Mouse (Mus musculus): ENCODE measurements around the gene Prrg2.
"Not testable (repeated sequence)": the region's sequence is repeated elsewhere in the genome, so short reads cannot be mapped to it uniquely, and the experiment has no call there.

Gene Prrg2

DNA sequence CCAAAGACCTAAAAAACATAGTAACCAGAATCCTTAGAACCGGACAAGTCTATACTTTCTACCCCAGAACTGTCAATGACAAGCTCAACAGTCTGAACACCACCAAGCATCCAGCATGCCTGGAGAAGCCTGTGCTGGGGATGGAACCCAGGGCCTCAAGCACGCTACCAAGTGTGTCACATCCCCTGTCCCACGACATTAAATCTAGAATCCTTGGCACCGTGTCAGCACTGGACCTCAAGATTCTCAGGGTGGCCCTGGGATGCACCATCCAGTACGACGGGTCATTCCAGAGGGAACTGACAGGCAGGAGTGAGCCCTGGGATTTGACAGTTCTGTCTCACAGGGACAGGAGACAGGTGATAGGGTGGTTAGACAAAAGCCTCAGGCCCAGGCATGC lies 32.5 kb downstream of the Prrg2 start:
- DNase-seq, result no peak

DNA sequence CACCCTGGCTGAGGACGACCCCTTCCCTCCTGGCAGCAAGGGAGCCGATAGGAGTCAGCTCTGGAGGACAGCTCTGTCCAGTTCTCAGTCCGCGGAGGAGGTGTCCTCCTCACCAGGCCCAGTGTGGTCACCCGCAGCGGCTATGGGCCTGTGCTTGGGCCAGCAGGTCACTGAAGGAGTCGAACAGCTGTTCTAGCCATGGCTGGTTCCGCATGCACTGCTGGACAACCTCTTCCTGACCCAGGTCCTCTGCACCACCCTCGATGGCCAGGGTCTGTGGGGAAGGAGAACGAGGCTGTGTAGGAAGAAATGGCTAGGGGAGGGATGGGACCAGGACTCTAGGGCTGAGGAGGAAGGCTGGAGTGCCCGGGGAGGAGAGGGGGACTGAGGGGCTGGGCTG lies 34.1 kb downstream of the Prrg2 start:
- no peak for DNase-seq

DNA sequence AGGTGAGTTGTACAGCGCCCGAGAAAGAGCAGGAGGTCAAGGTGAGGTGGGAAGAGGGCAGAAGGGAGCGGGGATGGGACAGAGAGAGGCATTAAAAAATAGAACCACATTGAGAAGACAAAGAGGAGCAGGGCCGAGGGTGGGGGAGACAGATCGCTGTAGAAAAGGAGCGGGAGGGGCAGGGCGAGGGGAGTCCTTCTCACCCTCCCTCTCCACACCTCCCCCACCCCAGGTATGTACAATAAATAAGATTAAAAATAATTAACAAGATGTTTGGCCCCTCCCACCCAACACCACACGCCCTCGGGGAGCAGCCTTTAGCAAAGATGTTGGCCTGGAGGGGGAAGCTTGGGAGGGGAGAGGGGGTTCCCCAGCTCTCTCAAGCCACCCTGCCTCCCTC lies 34.7 kb downstream of the Prrg2 start:
- DNase-seq, result no peak

DNA sequence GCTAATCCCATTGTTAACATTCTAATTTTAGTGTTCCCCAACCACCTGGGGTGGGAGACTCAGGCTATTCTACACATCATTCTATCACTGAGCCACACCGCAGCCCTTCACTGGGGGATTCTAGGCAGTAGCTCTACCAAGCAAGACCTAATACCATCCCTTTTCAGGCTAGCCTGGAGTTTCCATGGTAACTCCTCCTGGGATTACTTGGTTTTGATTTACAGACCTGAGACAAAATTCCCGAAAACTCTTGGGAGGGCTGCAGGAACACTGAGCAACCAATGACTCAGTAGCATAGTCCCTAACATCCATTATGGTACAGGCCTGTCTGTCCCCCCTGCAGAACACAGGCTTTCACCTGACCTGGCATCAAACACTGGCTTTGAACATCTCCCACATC lies 36.2 kb downstream of the Prrg2 start:
- no peak for DNase-seq

DNA sequence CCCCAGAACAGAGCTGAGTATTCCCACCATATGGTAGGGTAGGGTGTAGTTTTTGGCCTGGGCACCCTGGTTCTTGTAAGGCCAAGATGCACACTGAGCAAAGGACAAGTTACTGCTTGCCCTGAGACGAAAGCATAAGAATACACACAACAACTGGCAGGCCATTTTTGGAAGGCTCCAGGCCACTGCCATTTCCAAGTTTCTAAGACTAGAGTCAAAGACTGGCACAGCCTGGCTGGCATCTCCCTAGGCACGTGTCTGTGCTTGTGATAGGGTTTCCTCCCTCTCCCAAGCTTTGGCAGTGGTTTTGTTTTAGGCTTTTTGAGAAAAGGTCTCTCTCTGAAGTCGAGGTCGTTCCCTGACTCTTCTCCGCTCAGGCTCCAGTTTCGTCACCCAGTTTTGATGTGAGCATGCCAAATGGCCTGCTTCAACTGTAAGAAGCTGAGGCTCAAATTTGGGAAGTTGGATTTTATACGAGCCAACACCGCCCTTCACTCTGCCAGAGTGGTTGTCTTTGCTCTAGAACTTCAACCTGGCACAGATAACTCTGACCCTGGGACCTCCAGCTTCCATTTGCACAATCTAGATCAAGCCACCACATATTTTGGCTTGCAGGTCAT lies 36.8 kb downstream of the Prrg2 start:
- no peak for DNase-seq

DNA sequence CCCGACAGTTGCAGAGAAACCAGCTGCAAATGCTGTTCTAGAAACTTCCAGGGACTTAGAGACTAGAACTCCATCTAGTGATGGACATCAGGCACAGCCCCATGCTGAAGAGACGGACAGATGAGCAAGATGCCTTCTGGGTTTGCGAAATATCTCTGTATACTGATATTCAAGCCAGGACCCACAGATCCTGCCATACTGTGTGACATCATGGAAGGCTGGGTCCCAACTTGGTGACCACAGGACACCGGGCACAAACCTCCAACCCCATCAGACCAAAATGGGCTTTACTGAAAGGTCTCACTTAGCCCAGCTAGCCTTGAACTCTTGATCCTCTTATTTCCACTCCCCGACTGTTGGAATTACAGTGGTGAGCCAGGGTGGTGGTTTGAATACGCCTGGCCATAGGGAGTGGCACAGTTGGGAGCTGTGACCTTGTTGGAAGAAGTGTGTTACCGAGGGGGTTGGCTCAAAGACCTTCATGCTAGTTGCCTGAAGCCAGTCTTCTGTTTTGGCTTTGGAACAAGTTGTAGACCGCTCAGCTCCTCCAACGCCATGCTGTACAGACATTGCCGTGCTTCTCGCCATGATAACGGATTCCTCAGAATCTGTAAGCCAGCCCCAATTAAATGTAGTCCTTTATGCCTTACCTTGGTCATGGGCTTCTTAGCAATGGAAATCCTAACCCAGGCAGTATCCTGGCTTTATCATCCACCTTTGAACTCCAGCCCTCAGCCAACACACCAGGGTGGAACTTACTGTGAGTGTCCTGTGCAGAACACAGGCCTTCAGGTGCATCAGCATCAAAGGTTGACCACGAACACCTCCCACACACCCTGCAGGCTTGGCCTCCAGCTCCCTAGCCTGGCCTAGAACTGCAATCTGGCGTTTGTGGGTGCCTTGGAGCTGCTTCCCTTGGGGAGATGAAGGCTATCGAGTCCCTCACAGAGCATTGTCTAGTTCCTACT lies 37.9 kb downstream of the Prrg2 start:
- no peak for DNase-seq

DNA sequence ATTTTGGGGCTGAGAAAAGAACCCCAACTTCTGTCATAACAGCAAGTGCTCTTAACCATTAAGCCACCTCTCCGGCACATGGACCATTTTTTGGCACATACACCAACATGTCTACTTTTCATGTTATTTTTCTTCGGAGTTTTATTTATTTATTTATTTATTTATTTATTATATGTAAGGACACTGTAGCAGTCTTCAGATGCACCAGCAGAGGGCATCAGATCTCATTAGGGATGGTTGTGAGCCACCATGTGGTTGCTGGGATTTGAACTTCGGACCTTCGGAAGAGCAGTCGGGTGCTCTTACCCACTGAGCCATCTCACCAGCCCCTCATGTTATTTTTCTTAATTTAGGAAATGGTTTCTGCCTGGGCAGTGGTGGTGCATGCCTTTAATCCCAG lies 38.8 kb downstream of the Prrg2 start:
- DNase-seq, result not testable (repeated sequence)

DNA sequence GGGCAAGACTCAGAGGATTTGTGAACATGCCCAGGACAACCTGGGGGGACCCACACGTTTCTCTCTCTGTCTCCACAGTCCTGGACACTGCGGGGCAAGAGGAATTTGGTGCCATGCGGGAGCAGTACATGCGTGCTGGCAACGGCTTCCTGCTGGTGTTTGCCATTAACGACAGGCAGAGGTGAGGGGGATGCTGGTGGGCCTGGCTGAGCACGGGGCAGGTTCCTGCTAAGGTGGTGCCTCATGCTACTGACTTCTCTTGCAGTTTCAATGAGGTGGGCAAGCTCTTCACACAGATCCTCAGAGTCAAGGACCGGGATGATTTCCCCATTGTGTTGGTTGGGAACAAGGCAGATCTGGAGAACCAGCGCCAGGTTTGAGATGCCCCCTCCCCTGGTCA lies 42.3 kb downstream of the Prrg2 start:
- DNase-seq, result no peak

DNA sequence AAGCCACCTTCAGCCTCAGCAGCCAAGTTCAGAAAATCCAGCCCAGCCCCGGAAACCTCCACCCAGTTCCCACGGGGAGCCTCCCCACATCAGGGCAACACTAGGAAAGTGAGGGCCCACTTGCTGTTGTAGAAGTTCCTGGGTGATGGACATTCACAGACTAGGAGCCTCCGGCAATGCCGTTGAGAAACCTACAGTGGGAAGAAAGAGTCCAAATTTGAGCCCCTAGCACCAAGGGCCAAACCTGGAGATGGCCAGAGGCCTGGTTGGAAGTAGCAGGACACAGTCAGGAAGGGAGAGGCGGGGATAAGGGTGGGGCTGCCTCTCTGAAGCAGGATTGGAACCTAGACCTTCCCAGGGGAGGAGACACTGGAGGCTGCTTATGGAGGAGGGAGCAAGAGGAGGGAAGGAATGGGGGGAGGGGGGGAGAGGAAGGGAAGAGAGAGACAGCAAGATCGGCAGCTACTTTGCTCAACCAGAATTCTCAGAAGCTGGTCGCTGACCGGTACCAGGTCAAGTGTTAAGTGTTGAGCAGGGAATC lies 43.4 kb downstream of the Prrg2 start:
- no peak for DNase-seq

DNA sequence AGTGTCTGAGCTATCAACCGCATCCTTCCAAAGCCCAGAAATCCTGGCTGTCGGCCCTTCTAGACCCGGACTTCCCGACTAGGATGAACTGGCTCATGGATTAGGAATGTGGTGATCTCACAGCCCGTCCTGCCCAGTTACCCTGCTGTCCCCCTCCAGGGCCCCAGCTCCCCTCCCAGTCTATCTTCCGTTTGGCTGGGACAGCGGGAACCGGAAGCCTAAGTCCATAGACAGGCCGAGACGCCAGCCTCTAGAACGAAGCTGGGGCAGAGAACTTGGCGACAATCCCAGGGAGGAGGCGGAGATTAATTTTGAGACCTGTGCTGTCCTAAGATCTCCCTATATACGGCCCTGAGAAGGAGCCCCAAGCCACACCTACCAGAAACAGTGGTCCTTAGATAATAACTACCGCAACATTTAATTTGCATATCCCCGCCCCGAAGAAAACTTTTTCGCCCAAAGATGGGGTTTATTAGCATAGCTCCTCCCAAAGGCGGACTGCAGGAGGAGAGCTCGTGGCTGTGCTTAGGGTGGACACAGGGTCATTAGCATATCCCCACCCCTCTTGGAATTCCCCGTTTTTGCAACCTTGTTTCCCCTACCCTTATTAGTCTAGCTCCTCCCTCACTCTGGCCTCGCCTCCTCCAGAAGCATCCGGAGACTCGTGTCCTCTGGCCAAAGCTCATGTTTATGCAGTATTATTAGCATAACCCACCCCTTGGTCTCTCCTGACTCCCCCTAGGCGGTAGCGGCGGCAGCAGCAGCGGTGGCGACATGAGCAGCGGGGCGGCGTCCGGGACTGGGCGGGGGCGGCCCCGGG lies 45.0 kb downstream of the Prrg2 start, which contains the start of gene Rras:
Gene Rras, plus strand, starts transcription at position 720 of the 820 bp plus-strand sequence.
- DNase-seq, result peak; percentile 50

DNA sequence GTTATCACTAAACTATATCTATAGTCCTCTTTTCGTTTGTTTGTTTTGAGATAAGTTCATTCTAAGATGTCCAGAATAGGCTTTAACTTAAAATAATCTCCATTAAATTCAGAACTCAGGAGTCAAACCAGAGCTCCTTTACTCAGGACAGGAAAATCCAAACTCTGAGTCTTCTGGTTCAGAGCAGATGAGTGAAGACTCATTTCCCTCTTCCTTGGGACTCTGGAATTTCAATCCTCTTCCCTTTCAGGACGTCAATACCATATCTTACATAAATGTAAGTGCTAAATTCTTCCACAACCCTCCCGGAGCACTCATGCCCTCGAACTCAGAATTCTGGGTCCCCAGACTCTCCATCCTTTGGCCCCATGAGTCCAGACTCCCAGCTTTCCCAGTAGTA lies 45.7 kb downstream of the Prrg2 start:
- no peak for DNase-seq

DNA sequence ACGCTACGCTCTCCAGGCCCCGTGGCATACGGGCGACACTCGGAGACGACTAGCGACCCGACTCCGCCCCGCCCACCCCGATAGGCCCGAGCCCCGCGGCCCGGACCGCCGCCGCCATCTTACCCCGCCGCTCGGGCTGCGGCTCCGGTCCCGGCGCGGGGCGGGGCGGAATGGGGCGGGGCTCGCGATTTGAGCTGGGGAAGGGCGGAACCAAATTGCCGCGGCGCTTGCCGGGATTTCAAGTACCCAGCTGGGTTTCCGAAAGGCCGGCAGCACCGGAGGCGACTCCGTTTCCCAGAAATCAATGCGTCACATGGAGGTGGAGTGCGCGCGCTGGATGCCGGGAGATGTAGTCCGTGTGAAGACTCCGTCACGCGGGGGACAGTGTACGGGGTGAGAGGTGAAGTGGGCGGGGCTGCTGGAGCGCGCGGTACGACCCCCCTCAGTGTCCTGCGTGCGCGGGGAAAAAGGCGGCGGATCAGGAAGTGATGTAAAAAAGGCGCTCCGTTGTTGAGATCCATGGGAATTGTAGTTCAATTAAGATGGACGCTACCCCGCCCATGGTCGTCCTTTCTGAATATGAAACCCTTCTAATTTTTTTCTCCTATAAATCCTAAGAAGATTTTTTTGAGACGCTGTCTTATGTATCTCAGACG lies 46.4 kb downstream of the Prrg2 start, which contains the start of gene Scaf1:
Gene Scaf1, minus strand, starts transcription at position 407 of the 656 bp plus-strand sequence.
- peak; percentile 98 for DNase-seq

DNA sequence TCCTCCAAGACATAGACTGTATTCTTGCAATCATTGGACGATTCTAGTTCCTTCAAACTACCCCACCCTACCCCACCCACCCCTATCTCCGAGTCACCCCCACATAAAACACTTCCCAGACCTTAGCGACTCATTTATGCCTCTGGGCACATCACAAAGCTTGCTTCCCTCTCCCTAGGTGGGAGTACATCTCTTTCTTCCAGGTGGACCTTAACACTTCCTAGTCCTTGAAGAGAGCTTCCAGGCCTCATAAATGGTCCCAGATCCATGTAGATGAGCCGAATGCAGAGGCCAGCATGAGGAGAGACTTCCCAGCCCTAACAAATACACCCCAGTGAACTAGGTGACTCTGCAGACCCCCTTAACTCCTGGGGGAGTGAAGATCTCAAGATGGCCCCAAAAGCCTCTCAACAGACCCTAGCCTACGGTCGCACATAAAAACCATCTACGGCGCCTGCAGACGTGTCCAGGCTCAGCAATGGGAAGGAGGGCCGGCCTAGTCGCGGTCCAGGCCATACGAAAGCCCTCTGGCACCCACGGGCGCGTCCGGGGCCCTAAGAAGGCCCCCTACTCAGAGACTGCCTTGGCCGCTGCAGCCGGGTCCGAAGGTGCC lies 47.0 kb downstream of the Prrg2 start:
- no peak for DNase-seq

DNA sequence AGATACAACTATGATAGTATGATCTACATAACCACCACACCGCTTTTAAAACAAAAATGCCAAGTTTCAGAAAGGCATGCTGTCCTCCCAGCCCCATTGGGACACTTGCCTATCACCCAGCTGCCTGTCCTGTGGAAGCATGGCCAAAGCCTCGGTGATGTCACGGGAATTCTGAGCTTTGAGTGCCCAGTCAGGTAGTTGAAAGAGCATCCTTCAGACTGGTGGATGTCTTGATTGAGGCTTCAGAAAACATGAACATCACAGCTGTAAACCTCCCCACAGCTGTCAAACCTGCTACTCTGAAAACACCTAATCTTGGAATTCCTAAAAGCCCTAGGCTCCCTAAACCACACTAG lies 48.4 kb downstream of the Prrg2 start:
- no peak for DNase-seq

DNA sequence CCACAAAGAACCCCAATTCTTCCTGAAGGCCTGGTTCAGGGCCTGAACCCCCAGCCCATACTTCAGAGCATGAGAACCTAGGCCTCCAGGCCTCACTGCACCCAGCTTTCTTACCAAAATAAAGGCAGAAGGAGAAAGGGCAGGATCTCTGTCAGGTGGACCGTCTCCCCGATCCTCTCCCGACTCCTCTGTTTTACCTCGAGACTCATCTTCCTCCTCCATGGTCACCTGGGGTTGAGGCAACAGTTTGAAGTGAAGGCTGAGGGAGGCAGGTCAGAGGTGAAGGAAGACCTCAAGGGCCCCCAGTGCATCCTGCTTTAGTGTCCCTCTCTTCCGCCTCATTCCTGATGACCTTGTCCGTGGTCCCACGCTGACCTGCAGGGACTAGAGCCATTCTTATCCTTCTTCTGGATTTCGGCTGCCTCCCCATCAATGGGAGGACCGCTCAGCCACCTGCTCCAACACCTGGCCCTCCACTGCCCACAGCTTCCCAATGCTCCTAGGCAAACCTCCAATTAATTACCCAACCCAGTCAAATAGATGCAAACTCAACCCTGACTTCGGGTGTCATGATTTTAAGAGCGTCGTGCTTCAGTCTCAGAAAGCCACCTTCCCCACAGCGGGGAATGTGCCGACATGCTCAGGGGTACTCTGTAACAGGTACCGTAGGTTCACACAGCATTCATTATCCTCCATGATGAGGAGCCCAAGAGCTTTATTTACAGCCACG lies 48.9 kb downstream of the Prrg2 start:
- DNase-seq, result no peak

DNA sequence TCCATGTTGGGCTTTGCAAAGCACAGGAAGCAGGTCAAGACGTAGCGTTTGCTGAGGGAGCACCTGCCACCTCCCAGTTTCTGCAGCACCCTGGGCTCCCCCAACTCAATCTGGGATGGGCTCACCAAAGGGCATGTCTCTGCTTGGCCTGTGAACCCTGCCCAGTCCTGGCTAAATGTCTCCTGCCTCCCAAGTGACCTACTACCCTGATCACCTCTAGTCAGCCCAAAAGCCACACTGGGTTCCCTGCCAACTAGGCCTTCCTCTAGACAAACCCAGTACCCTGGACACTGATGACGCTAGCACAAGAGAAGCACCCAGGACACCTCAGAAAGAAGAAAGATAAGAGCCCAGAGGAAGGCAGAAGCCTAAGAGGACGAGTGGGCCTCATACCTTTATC lies 49.7 kb downstream of the Prrg2 start:
- no peak for DNase-seq

DNA sequence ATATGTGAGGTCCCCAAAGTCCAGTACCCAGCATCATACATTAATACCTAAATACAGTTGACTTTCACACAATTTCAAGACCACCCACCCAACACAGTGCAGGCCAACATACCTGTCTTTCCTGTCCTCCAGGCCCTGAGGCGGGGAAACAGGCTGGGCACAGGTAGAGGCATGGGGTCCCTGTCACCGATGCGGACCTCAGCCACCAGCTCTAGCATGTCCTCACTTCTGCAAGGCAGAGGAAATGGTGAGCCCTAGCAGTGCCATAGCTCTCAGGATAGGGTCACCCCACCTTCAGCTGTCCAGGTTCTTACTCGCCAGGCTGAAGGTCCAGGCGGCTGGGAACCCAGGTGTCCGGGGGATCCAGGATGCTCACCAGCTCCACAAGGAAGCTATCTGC lies 50.5 kb downstream of the Prrg2 start:
- DNase-seq, result no peak

DNA sequence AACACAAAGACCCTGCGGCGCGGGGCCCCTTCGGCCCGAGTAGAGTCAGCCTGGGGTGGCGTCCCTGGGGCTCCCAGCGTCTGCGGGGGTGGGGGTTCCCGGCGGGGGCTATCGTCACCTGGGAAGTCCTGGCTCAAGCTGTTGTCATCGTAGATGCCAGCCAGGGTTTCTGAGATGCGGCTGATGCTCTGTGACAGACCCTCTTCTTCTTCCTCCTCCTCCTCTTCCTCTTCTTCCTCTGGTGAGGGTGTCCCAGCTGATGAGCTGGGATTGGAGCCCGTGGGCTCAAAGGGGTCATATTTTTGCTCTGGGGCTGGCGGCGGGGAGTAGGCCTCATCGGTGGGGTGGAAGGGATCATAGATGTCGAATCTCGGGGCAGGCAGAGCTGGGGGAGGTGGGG lies 54.1 kb downstream of the Prrg2 start:
- DNase-seq, result no peak

DNA sequence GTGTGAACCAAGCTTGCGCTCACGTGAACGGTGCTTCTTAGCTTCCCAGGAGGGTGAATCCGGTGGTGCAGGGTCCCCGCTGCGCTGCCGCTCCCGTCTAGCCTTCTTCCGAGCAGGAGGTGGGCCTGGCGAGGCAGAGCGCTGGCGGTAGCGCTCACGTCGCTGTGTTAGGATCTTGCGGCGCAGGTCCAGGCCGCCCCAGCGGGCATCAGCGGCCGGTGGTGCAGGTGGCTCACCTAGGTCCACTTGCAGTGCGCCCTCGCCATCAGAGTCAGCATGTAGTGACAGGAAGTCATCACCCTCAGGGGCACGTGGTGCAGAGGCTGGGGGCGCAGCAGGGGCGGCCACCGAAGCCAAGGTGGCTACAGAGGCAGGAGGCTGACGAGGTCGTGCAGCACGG lies 54.6 kb downstream of the Prrg2 start:
- no peak for DNase-seq

DNA sequence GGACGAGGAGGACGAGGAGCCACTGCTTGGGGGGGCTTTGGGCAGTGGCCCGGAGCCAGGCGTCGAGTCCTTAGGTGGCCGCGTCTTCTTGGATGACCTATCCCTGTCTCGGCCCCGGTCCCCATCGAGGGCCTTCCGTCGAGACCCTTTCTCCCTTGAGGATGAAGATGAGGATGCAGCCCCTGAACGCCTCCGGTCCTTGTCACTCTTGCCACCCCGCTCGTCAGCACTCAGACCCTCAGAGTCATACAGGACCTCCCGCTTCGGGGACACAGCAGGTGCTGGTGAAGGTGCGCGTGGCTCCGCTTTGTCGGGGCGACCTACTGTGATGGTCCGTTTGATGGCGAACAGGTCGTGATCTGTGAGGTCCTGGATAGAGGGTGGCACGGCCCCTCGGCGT lies 55.3 kb downstream of the Prrg2 start:
- no peak for DNase-seq

DNA sequence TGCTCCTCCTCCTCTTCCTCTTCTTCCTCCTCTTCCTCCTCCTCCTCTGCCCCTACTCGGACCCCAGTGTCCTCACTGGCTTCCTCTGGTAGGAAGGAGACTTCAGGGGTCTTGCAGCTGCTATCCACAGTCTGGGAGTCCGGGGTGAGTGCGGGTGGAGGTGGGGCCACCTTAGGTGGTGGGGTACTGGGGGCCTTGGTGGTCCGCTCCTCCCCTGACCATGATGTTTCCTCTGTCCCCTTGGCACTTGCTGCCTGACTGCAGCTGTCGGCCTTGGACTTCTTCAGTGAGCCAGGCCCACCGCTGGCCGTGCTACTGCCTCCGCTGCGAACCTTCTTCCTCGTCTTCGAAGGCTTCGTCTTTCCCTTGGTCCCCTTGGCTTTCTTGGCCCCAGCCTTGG lies 56.0 kb downstream of the Prrg2 start:
- no peak for DNase-seq
